Mouse (Mus musculus) induced T-regulatory cell, adult 2 months (primary cell): ENCODE results near the gene Tmco2.
"Not testable (repeated sequence)": the region's sequence is repeated elsewhere in the genome, so short reads cannot be mapped to it uniquely, and the experiment has no call there.

Source experiments
- DNase-seq: peaks from one replicate; pipeline ENCODE4 v3.0.0-alpha.2; 2012; ENCODE audit warnings: low read depth

Tmco2 gene

GRCm38 (mm10) chr4:121109126-121109525 lies at the start of gene Tmco2:
Gene Tmco2, minus strand, starts transcription at chr4:121109226.
- no peak for DNase-seq

GRCm38 (mm10) chr4:121103304-121103703 lies 5.7 kb downstream of the Tmco2 start:
- DNase-seq, result no peak

- DNase-seq, result peak; percentile 94
Observed at GRCm38 (mm10) chr4:121097650-121098378, 11.2 kb downstream of the Tmco2 start, which contains the start of gene Zmpste24. Gene Zmpste24, minus strand, starts transcription at chr4:121098241.

DNA sequence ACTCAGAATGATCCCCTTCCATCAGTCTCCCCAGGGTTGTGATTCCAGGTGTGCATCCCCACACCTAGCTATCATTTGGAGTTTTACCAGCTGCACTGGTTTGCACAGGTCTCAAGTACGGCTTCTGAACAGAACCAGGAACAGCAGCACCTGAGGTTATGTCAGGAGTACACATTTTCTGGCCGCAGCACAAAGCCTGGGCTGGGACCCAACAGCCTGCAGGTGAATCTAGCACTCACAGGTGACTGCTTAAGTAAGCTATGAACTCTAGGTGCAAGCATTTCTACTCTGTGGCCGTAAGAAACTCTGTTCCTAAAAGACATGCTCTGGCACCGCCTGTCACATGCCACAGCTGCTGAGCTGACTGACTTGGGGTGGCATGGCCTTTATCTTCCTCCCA lies 18.8 kb downstream of the Tmco2 start:
- no peak for DNase-seq

DNA sequence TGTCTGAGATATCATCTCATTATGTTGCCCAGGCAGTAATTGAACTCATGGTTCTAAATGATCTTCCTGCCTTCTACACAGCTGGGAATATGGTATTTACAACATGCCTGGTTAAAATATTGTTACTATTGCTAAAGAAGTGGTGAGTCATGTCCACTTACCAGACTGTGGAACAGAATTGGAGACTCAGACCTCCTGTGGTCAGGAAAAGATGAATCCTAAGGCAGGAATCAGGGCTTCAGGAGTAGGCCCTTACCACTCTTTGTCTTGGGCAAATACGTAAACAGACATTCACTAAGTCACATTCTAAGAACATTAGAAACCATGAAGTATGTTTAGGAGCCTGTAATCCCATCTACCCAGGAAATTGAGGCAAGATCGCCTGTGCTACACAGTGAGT lies 20.3 kb downstream of the Tmco2 start:
- no peak for DNase-seq

DNA sequence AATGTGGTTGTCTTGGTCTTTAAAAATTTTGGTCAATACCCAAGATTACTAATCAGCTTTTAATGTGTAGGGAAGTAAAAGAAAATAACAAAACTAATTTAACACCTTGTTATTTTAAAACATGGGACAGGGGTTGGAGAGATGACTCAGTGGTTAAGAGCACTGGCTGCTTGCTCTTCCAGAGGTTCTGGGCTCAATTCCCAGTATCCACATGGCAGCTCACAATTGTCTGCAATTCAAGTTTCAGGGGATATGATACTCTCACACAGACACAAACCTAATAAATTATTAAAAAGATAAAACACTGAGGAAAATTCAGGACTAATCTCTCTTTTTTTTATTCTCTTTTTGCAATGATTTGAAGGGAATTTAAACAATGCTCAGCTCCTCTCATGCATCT lies 24.5 kb downstream of the Tmco2 start:
- no peak for DNase-seq

DNA sequence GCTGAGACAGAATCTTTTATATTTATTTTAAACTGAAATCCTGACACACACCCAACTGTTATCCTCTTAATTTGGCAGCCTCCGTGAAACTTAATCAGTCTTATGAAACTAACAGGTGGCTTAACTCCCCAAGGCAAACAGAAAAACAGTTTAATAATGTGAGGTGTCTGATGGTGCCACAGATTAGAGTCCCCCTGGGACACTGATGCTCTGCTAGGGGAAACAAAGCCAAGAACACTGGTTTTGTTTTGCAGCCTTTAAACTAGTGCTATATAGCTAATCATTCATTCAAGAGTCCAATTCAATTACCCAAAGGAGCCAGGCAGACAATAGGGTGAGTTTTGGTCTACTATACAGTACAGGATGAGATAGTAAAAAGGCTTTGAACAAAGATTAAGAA lies 28.6 kb downstream of the Tmco2 start:
- no peak for DNase-seq

- DNase-seq, result no peak
Observed at GRCm38 (mm10) chr4:121077915-121078646, 30.9 kb downstream of the Tmco2 start.

DNA sequence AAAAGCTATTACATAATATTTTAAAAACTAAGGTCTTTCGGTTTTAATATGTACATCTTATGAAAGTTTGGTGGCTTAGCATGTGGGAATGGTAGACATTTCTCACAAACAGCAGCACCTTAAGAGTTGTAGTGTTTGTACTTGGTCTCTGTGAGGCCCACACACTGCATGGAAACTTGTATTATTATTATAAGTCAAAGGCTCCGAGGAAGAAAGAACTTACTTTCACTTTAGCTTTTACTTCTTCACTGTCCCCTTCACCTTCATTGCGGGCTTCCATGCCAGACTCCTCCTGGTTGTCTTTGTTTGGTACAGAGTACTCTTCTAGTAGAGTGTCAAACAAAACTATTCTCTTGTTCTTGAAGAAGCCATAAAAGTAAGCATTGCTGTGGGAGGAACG lies 34.8 kb downstream of the Tmco2 start:
- peak; percentile 22 for DNase-seq

- no peak for DNase-seq
Observed at GRCm38 (mm10) chr4:121065336-121065735, 43.7 kb downstream of the Tmco2 start.

DNA sequence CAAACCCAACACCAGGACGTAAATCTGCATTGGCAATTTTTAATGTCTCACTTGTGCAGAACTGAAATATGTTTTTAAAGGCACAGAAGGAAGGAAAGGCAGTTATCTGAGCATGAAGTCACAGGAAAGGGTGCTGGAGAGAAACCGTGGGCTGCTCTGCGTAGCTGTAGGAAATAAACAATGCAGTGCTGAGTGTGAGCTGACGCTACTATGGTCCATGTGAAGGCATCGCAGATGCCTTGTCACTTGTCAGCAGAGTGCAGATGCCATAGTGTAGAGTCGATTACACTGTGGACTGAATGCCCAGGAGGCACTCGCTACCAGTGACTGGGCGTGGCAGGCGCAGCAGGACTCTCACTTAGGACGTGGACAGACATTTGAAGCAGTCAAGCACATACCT lies 49.8 kb downstream of the Tmco2 start:
- not testable (repeated sequence) for DNase-seq

GRCm38 (mm10) chr4:121057032-121057431 lies 52.0 kb downstream of the Tmco2 start:
- DNase-seq, result no peak

- DNase-seq, result peak; percentile 42
Observed at GRCm38 (mm10) chr4:121056342-121056741, 52.7 kb downstream of the Tmco2 start.
